Mouse (Mus musculus) gastrocnemius, postnatal 14 days (tissue): Measurements from ENCODE around the gene Dynlt3. TPM values are rescaled to one million over a fixed set of nuclear protein-coding genes. Genes with fewer than 3 reads are reported as not detected.
A peak's percentile ranks its signal among the peaks of the same experiment; 100 is the strongest.
"Not testable (repeated sequence)": the region's sequence is repeated elsewhere in the genome, so short reads cannot be mapped to it uniquely, and the experiment has no call there.

ENCODE experiments used
- DNase-seq: peaks from one replicate; pipeline ENCODE4 v3.0.0; 2021; ENCODE audit warnings: mixed read lengths
- intact Hi-C: fragments of 180-260 bp; cut with DNase I; formaldehyde crosslinking; loops from one replicate; pipeline ENCODE4 v1.15.1; 2025; ENCODE audit warnings: low total_unique reads
- long read RNA-seq, 2 experiments: library from polyadenylated mRNA; stranded (forward); transcript quantifications; one replicate each; pipeline ENCODE4 v2.0.0; 2021
- total RNA-seq, 2 experiments: library from RNA; stranded (reverse); gene quantifications; 2 replicates each; pipeline ENCODE4 v1.2.3; 2021

The Dynlt3 gene
- 10 to 100 TPM; 51.1 to 60.3 TPM for total RNA-seq
- long read RNA-seq, experiment 1, transcript Dynlt3-201 (5 exons, 2,176 nt), result major isoform, 40 of 40 reads
- long read RNA-seq, experiment 1, partial matches to known transcripts, result 0 of 40 reads
- long read RNA-seq, experiment 1, other reads (novel, unspliced or antisense), result 0 of 40 reads
- long read RNA-seq, experiment 2, transcript Dynlt3-201 (5 exons, 2,176 nt), result major isoform, 43 of 47 reads
- long read RNA-seq, experiment 2, partial matches to known transcripts, result 0 of 47 reads
- long read RNA-seq, experiment 2, other reads (novel, unspliced or antisense), result 4 of 47 reads

DNA sequence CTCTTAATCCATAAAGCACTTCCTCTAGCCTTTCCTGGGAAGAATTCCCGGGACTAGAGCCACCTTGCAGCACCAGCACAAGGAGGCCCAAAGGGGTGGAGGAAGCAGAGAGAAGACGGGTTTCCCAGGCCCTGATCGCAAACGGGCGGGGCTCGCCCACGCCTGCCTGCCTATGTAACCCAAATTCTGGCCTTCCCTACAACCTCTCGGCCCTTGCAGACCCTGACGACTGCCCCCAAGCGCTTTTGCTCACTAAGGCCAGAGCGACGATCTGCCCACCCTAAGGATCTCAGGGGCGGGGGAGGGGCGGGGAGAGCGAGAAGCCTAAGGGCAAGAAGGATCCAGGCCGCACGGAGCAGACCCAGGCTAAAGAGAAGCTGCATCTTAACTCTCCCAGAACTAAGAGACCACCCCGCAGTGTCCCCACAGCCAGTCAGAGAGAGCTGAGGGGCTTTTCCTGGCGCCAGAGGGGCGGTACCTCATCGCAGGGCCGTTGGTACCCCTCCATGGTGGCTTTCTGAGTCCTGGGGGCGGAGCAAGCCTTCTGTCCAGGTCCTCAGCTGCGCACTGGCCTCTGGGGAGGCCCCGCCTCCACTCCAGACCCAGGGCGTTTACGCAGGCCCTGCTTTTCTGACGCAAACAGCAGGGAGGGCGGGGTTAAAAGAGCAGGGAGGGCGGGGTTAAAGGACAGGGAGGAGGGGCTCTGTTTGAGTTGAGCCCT lies at the start of gene Dynlt3:
TSS of gene Dynlt3 (minus strand) at position 613 of the 721 bp plus-strand sequence.
- intact Hi-C loops, result no loop called here

DNA sequence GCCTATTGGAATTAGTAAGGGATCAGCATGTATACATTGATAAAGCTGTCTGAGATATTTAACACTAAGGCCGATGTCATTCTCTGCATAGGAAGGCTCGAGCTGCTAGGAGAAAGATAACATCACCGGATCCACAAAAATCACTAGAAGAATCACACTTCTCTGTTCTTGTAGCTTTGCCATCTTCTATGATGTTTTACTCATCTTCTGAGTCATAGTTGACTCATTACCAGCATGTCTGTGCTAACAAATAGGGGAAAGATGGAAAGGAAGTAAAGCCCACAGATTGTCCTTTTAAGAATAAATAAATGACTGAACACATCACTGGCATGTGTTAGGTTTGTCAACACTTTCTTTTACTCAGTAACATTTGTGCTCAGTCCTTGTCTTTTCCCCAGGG lies 37.0 kb upstream of the Dynlt3 start:
- intact Hi-C loops, result no loop called here
- DNase-seq, result no peak

More for the DNA sequence above, at the start of gene Dynlt3:
- DNase-seq, result peak; percentile 79

DNA sequence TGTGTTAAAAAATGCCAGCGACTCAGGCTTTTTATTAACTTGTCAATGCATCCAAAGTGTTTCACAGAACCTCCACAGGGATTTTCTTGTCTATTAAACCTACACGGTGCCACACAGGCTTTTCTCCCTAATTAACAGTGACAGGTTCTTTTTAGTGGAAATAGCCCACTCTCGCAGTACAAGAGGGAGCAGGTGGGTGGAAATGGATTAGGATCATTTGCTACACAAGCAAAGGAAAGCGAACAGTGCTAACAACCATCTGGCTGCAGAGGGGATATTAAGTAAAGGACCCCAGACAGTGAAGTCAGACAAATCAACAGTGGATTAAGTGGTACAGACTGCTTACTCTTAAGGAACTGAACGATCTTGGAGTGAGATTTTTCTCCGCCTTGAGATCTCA lies 33.2 kb upstream of the Dynlt3 start:
- no peak for DNase-seq
- intact Hi-C loops, result no loop called here

DNA sequence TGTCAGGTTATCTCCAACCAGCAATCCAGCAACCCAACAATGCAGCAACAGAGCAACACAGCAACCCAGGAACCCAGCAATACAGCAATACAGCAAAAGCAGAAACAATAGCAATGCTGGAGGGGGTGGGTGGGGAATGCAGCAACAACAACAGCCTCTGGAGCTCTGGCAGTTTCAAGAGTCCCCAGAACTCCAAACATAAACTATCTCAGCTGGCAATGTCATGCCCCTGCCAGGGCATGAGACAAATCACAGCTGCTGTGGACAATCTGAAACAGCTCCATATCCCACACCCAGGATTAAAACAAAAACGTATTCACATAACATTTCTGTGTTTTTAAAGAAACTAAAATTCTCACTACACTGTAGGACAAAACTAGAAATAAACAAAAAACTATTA lies 9.2 kb upstream of the Dynlt3 start:
- intact Hi-C loops, result no loop called here
- no peak for DNase-seq

DNA sequence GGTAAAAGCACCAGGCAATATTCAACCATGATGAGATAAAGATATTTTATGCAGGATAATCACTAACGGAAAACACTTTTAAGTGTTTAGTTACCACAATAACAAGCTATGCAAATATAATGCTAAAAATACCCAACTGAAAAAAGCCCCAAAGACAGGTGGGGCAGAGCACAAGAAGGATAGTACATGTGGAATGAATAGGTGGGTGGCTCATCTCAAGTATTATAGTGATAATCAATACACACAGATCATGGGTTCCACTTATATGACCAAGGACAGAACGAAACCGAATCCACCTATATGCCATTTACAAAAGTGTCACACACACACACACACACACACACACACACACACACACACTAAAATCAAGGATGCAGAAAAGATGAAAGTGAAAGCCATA lies 8.6 kb upstream of the Dynlt3 start:
- intact Hi-C loops, result no loop called here
- DNase-seq, result no peak

DNA sequence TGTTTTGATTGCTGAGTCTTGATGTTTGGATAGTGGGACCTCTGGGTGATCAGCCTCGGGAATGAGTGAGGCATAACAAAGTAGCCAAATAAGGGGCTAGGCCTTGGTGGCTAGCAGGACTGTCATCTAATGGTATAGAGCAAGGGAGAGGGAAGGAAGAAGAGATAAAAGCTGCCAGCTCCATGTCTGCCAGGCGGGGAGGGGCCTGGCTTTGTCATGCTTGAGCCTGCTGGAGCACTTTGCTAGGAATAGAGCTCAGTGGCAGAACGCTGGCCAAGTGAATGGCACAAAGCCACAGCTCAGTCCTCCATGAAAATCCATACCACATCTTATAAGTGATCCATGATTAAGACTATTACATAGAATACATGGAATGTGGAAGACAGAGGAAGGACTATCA lies 10.0 kb downstream of the Dynlt3 start:
- no peak for DNase-seq
- intact Hi-C loops, result no loop called here

DNA sequence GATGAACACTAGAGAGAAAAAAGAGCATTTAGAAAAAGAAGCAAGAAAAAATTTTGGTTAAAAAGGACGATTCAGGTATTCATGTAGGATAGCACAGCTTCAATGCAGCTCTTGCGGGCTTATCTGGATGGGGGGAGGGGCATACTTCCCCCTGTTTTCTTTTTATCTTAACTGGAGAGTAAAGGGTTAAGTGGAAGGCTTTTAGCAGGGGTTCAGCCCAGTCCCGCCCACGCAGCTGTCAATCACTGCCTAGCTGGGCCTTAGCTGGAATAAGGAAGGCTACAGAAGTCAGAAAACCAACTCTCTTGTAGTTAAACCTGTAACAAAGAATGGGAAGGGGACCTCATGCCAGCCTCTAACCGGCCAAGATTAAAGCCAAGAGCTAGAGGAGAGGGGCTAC lies 22.2 kb downstream of the Dynlt3 start:
- DNase-seq, intact Hi-C loops: not testable (repeated sequence)

DNA sequence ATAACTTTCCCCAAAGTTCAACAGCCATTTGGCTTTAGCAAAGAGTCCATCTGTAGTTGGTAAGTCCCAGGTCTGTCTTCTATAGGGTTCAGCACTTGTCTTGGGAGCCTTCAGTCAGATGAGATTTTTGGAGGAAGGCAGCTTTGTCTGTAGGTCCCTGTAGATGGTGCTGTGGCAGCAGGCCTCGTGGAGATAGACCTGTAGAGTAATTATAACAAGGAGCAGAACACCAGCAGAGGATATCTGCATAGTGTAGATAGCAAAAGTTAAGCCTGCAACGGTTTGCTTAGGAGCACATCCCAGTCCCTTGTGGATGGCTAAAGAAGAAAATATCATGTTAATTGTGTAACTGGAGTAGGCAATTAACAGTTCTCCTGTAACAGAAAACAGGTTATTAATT lies 22.7 kb downstream of the Dynlt3 start:
- DNase-seq, intact Hi-C loops: not testable (repeated sequence)

Other genes starting within 250 kb of the Dynlt3 start
- 1 to 10 TPM; 1.7 to 3.4 TPM for gene Cybb, start 175.2 kb downstream of the Dynlt3 start, total RNA-seq
- not detected for gene H2al1o, start 90.6 kb downstream of the Dynlt3 start, total RNA-seq
- not detected for gene Hypm, start 183.9 kb upstream of the Dynlt3 start, total RNA-seq
- not detected for gene H2al3, start 186.7 kb upstream of the Dynlt3 start, total RNA-seq
- gene Sytl5, start 222.6 kb upstream of the Dynlt3 start, total RNA-seq, result under 1 TPM; 0.09 to 0.27 TPM